In the genomic region with DNA sequence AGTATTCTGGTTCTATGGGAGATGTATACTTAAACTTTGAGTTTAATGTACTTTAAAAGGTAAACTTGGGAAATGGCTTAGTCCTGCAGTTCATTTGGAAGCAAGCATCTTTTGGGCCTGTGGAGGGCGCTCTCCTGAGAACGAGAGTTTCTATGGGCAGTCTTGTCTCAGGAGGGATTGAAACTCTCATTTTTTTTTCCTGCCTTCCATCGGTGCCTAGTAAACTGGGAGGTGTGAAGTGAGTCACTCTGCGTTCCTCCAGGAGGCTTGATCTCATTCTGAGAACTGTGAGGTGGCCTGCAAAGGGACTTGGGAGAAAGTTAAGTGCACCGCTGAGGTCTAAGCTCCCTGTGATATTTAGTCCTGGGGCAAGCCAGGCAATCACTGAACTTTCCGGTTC, we compare ENCODE assay signal across 14 mouse cellular contexts. TPM values are rescaled to one million over a fixed set of nuclear protein-coding genes. Genes with fewer than 3 reads are reported as not detected.
DNase-seq lines count a peak whose midpoint lies in the region; ATAC-seq and TF ChIP-seq lines count a peak whose summit lies in the region.
"Had no signal": no experiment of that assay in that cellular context is flagged by ENCODE, and none has a peak within 500 bp of the region (broad histone marks: within the 10 kb centered on the region; RNA-seq: fewer than 3 reads in every experiment).

No protein-coding gene starts in this region.

- peak; percentile 47 for TF ChIP-seq CTCF in left cerebral cortex, adult 2 months (IDR thresholded peaks at IDR 0.05)
- peak; percentile 18 for TF ChIP-seq CTCF in ES-Bruce4 (IDR thresholded peaks at IDR 0.05; ENCODE audit: low read depth, low read length)
- peak; percentile 10; the same call in 1 of the 2 replicates for TF ChIP-seq CTCF in brain, embryonic 14.5 days (IDR thresholded peaks at IDR 0.05; ENCODE audit: borderline replicate concordance, extremely low read depth, insufficient read depth, insufficient read length)

- DNase-seq in heart, postnatal 25 days (ENCODE audit: low spot score) = no peak
- peak in 1 of 2 experiments; percentile 41 for DNase-seq in left cerebral cortex, adult 2 months (ENCODE audit: extremely low spot score in 1 of 2, low spot score in 2 of 2)
- no peak for DNase-seq in left cerebral cortex, adult 11 months (ENCODE audit: low spot score)
- no peak for DNase-seq in brain, embryonic 14.5 days (ENCODE audit: low read depth)
- no peak for DNase-seq in spleen, postnatal 36 days (ENCODE audit: low spot score in 2 of 2)
- DNase-seq: liver, postnatal 0 days had no signal

- no peak for ATAC-seq in heart, embryonic 13.5 days (ENCODE audit: extremely low read depth, insufficient number of reproducible peaks, low FRiP score, low TSS enrichment)
- no peak for ATAC-seq in liver, embryonic 12.5 days
- ATAC-seq: CD4-positive, CD25-positive, alpha-beta regulatory T cell, adult 4 months; forebrain, embryonic 14.5 days; liver, postnatal 0 days had no signal

- peaks cover 15% of the 10 kb centered on the region for H3K4me1 ChIP-seq in heart, embryonic 13.5 days
- H3K4me1 ChIP-seq in ES-Bruce4 (ENCODE audit: control insufficient read depth, insufficient read depth, low read length) = peaks cover 1% of the 10 kb centered on the region
- H3K4me1 ChIP-seq in liver, embryonic 12.5 days = peaks cover 4% of the 10 kb centered on the region; the same call in 1 of the 2 replicates

- H3K27ac ChIP-seq in heart, embryonic 13.5 days (replicated peaks) = no peak overlapping the region
- H3K27ac ChIP-seq in left cerebral cortex, adult 2 months = no peak overlapping the region
- no peak overlapping the region for H3K27ac ChIP-seq in ES-Bruce4 (ENCODE audit: insufficient read depth, low read length)
- H3K27ac ChIP-seq in liver, embryonic 12.5 days = no peak overlapping the region

- H3K9ac ChIP-seq in heart, embryonic 13.5 days = no peak overlapping the region
- H3K9ac ChIP-seq in ES-Bruce4 (ENCODE audit: low read depth, poor library complexity, severe bottlenecking) = no peak overlapping the region
- no peak overlapping the region for H3K9ac ChIP-seq in liver, embryonic 12.5 days
- H3K9ac ChIP-seq: liver, postnatal 0 days had no signal

- TF ChIP-seq EP300 in ES-Bruce4 (IDR thresholded peaks at IDR 0.05; ENCODE audit: insufficient read depth, low read depth, low read length) = no peak

- H3K36me3 ChIP-seq in heart, embryonic 13.5 days = no peaks in the 10 kb centered on the region
- H3K36me3 ChIP-seq in ES-Bruce4 (ENCODE audit: control insufficient read depth, insufficient read depth, low read length, poor library complexity, severe bottlenecking) = no peaks in the 10 kb centered on the region
- no peaks in the 10 kb centered on the region for H3K36me3 ChIP-seq in liver, embryonic 12.5 days

- 26% methylated on average over 6 of the region's 6 CpGs for WGBS in heart, embryonic 13.5 days
- 15% methylated on average over 6 of the region's 6 CpGs for WGBS in liver, embryonic 12.5 days (ENCODE audit: insufficient replicate concordance)

- intact Hi-C loops in heart, postnatal 25 days (cut with DNase I) = no loop called here
- intact Hi-C loops in left cerebral cortex, adult 2 months (cut with DNase I) = no loop called here

- no peak overlapping the region for H3K4me3 ChIP-seq in heart, embryonic 13.5 days
- H3K4me3 ChIP-seq in left cerebral cortex, adult 2 months = peak overlapping the region; percentile 50
- no peak overlapping the region for H3K4me3 ChIP-seq in ES-Bruce4 (ENCODE audit: low read depth, low read length)
- H3K4me3 ChIP-seq in liver, embryonic 12.5 days = no peak overlapping the region

- no peaks in the 10 kb centered on the region for H3K9me3 ChIP-seq in heart, embryonic 13.5 days
- H3K9me3 ChIP-seq in ES-Bruce4 (replicated peaks; ENCODE audit: control insufficient read depth, insufficient read depth, low read length, poor library complexity, severe bottlenecking) = no peaks in the 10 kb centered on the region
- H3K9me3 ChIP-seq in liver, embryonic 12.5 days (replicated peaks) = no peaks in the 10 kb centered on the region

- H3K4me2 ChIP-seq in heart, embryonic 13.5 days = peak overlapping the region; percentile 80; the same call in 1 of the 2 replicates
- H3K4me2 ChIP-seq in liver, embryonic 12.5 days = no peak overlapping the region

- TF ChIP-seq POLR2A in ES-Bruce4 (IDR thresholded peaks at IDR 0.05; ENCODE audit: insufficient read depth, low read length) = no peak
- no peak for TF ChIP-seq POLR2A in brain, embryonic 14.5 days (IDR thresholded peaks at IDR 0.05; ENCODE audit: borderline replicate concordance, extremely low read depth, insufficient read depth, insufficient read length, poor library complexity, severe bottlenecking)

- peaks cover 60% of the 10 kb centered on the region for H3K27me3 ChIP-seq in heart, embryonic 13.5 days (replicated peaks)
- peaks cover 1% of the 10 kb centered on the region; the same call in 1 of the 2 replicates for H3K27me3 ChIP-seq in ES-Bruce4 (ENCODE audit: control insufficient read depth, insufficient read depth, low read length, poor library complexity, severe bottlenecking)
- peaks cover 68% of the 10 kb centered on the region for H3K27me3 ChIP-seq in liver, embryonic 12.5 days (replicated peaks)

RNA-seq across cellular contexts. Expression of a gene that starts 1.0 kb away (rescaled TPM):
- not detected in 2 replicates for polyA plus RNA-seq in heart, embryonic 13.5 days (2015; fragmentation: Nextera tagmentation; extraction: Ambion mirVana)
- not detected for total RNA-seq in heart, postnatal 25 days (2021)
- total RNA-seq in left cerebral cortex, adult 2 months (2021) = 1 to 10 TPM; 1.6 to 1.9 TPM
- polyA plus RNA-seq in ES-Bruce4 (2011; ENCODE audit: insufficient read depth, insufficient read length, low read depth, missing spikeins) = not detected in 2 replicates
- polyA plus RNA-seq in brain, embryonic 14.5 days (2012; rRNA removed) = 0.08 and 0.25 TPM in 2 replicates
- not detected in 2 replicates for polyA plus RNA-seq in liver, embryonic 12.5 days (2016; fragmentation: Nextera tagmentation; extraction: Ambion mirVana)
- total RNA-seq: common myeloid progenitor, adult 5-6 weeks; monocyte, adult 5-6 weeks had no signal
- polyA plus RNA-seq: CD4-positive, CD25-positive, alpha-beta regulatory T cell, adult 4 months; forebrain, embryonic 14.5 days; liver, postnatal 0 days; stomach, embryonic 14.5 days had no signal
